26 mouse cellular contexts compared by ENCODE assay signal in the genomic region with DNA sequence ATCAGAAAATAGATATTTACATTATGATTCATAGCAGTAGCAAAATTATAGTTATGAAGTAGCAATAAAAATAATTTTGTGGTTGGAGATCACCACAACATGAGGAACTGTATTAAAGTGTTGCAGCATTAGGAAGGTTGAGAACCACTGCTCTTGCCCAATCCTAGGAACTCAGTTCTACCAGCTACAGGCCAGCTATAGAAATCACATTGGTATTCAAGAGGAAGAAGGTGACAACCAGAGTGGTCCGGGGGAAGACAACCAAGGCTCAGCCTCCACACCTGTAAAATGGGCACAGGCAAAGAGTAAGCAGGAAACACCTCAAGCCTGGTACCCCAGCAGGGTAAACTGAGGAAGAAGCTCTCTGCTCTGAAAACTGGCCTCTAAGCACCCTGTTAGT. TPM values are rescaled to one million over a fixed set of nuclear protein-coding genes. Genes with fewer than 3 reads are reported as not detected.
DNase-seq lines count a peak whose midpoint lies in the region; ATAC-seq lines count a peak whose summit lies in the region.
"Had no signal": no experiment of that assay in that cellular context is flagged by ENCODE, and none has a peak within 500 bp of the region (broad histone marks: within the 10 kb centered on the region; RNA-seq: fewer than 3 reads in every experiment).

No protein-coding gene starts in this region.

- H3K4me2 ChIP-seq in heart, embryonic 12.5 days, result no peak overlapping the region
- H3K4me2 ChIP-seq: embryonic facial prominence, embryonic 13.5 days; embryonic facial prominence, embryonic 15.5 days; forebrain, embryonic 13.5 days; forebrain, embryonic 15.5 days had no signal

- no peaks in the 10 kb centered on the region for H3K36me3 ChIP-seq in heart, embryonic 12.5 days
- H3K36me3 ChIP-seq: embryonic facial prominence, embryonic 13.5 days; embryonic facial prominence, embryonic 15.5 days; forebrain, embryonic 15.5 days; G1E had no signal

- H3K9ac ChIP-seq in heart, embryonic 12.5 days, result no peak overlapping the region
- H3K9ac ChIP-seq: embryonic facial prominence, embryonic 13.5 days; embryonic facial prominence, embryonic 15.5 days; forebrain, embryonic 13.5 days; forebrain, embryonic 15.5 days; forebrain, postnatal 0 days had no signal

- H3K27ac ChIP-seq in heart, embryonic 12.5 days (ENCODE audit: poor library complexity, severe bottlenecking), result no peak overlapping the region
- H3K27ac ChIP-seq: embryonic facial prominence, embryonic 13.5 days; embryonic facial prominence, embryonic 15.5 days; forebrain, embryonic 13.5 days; forebrain, embryonic 15.5 days had no signal

- H3K27me3 ChIP-seq in heart, embryonic 12.5 days (replicated peaks), result peaks cover 44% of the 10 kb centered on the region
- H3K27me3 ChIP-seq: forebrain, embryonic 13.5 days; forebrain, embryonic 15.5 days; Patski had no signal

- ATAC-seq in common myeloid progenitor, adult 5-6 weeks (replicated peaks; ENCODE audit: low read depth, poor library complexity, severe bottlenecking), result peak; percentile 57; the same call in 1 of the 2 replicates
- ATAC-seq in megakaryocyte, adult 5-6 weeks (ENCODE audit: poor library complexity, severe bottlenecking), result peak; percentile 84
- ATAC-seq in erythroid progenitor cell, adult 5-6 weeks (replicated peaks; ENCODE audit: low FRiP score, poor library complexity, severe bottlenecking), result no peak
- ATAC-seq in heart, embryonic 12.5 days (ENCODE audit: insufficient number of reproducible peaks, low FRiP score), result no peak
- ATAC-seq: activated CD4-positive, CD25-positive, alpha-beta regulatory T cell, adult 4 months; CD4-positive, CD25-positive, alpha-beta regulatory T cell, adult 4 months; forebrain, embryonic 13.5 days; forebrain, embryonic 15.5 days; forebrain, postnatal 0 days; Patski had no signal

- WGBS in heart, embryonic 12.5 days, result 79% methylated on average over 1 of the region's 1 CpGs

- no peaks in the 10 kb centered on the region for H3K9me3 ChIP-seq in heart, embryonic 12.5 days (replicated peaks)
- H3K9me3 ChIP-seq: embryonic facial prominence, embryonic 13.5 days; embryonic facial prominence, embryonic 15.5 days; forebrain, embryonic 13.5 days; forebrain, embryonic 15.5 days; G1E had no signal

- H3K4me1 ChIP-seq in heart, embryonic 12.5 days (replicated peaks), result no peaks in the 10 kb centered on the region
- H3K4me1 ChIP-seq: embryonic facial prominence, embryonic 13.5 days; embryonic facial prominence, embryonic 15.5 days; forebrain, embryonic 15.5 days had no signal

- H3K4me3 ChIP-seq in heart, embryonic 12.5 days, result no peak overlapping the region
- H3K4me3 ChIP-seq: embryonic facial prominence, embryonic 13.5 days; embryonic facial prominence, embryonic 15.5 days; erythroblast, embryonic 14.5 days; forebrain, embryonic 13.5 days; forebrain, embryonic 15.5 days had no signal

- no peak for DNase-seq in lung, postnatal 10 days
- DNase-seq: adrenal gland, adult 8-10 months; adrenal gland, postnatal 14 days; adrenal gland, postnatal 36 days; B cell, adult 2 months; cerebellum, adult 11-12 months; cerebellum, adult 2 months; cerebellum, adult 9-10 months; cerebellum, postnatal 10 days; cerebellum, postnatal 25 days; embryo, embryonic 11 days; forebrain, postnatal 0 days had no signal

RNA-seq across cellular contexts. Expression of a gene that starts 10.2 kb away (rescaled TPM):
- total RNA-seq in common myeloid progenitor, adult 5-6 weeks (2017), result 0.27 TPM in 1 of 2 replicates, not detected in the other
- total RNA-seq in megakaryocyte, adult 5-6 weeks (2015), result 0.96 and 1.1 TPM in 2 replicates
- total RNA-seq in megakaryocyte, adult 5-6 weeks (2017), result 0.40 and 2.9 TPM in 2 replicates
- total RNA-seq in erythroid progenitor cell, adult 5-6 weeks (2015; ENCODE audit: low replicate concordance), result 1.4 TPM in 1 of 2 replicates, not detected in the other
- total RNA-seq in erythroid progenitor cell, adult 5-6 weeks (2017; ENCODE audit: low replicate concordance), result not detected in 2 replicates
- 0.23 and 0.31 TPM in 2 replicates for polyA plus RNA-seq in heart, embryonic 12.5 days (2016; fragmentation: Nextera tagmentation; extraction: Ambion mirVana)
- total RNA-seq: adrenal gland, postnatal 14 days; CH12.LX; forebrain, postnatal 0 days; G1E had no signal
- polyA plus RNA-seq: G1E had no signal

RNA-seq across cellular contexts. Expression of a gene that starts 27.9 kb away (rescaled TPM):
- not detected in 2 replicates for total RNA-seq in common myeloid progenitor, adult 5-6 weeks (2017)
- total RNA-seq in megakaryocyte, adult 5-6 weeks (2015), result not detected in 2 replicates
- not detected in 2 replicates for total RNA-seq in megakaryocyte, adult 5-6 weeks (2017)
- total RNA-seq in erythroid progenitor cell, adult 5-6 weeks (2015; ENCODE audit: low replicate concordance), result not detected in 2 replicates
- not detected in 2 replicates for total RNA-seq in erythroid progenitor cell, adult 5-6 weeks (2017; ENCODE audit: low replicate concordance)
- polyA plus RNA-seq in heart, embryonic 12.5 days (2016; fragmentation: Nextera tagmentation; extraction: Ambion mirVana), result 0.60 and 1.0 TPM in 2 replicates
- total RNA-seq: CH12.LX, G1E had no signal
- polyA plus RNA-seq: activated CD4-positive, CD25-positive, alpha-beta regulatory T cell, adult 4 months; CD4-positive, CD25-positive, alpha-beta regulatory T cell, adult 4 months; erythroblast, embryonic 14.5 days; G1E; Patski had no signal

RNA-seq across cellular contexts. Expression of a gene that starts 46.0 kb away (rescaled TPM):
- 115 and 119 TPM in 2 replicates for total RNA-seq in common myeloid progenitor, adult 5-6 weeks (2017)
- total RNA-seq in megakaryocyte, adult 5-6 weeks (2015), result 60.9 and 70.4 TPM in 2 replicates
- 45.6 and 47.0 TPM in 2 replicates for total RNA-seq in megakaryocyte, adult 5-6 weeks (2017)
- total RNA-seq in erythroid progenitor cell, adult 5-6 weeks (2015; ENCODE audit: low replicate concordance), result 69.6 and 81.1 TPM in 2 replicates
- total RNA-seq in erythroid progenitor cell, adult 5-6 weeks (2017; ENCODE audit: low replicate concordance), result 47.7 and 48.9 TPM in 2 replicates
- polyA plus RNA-seq in heart, embryonic 12.5 days (2016; fragmentation: Nextera tagmentation; extraction: Ambion mirVana), result 7.0 and 7.7 TPM in 2 replicates

Comparison
In these comparisons a context has a peak if more than half of its experiments do, and no peak if none do; other contexts are left out.
1. ATAC-seq: peak in common myeloid progenitor, adult 5-6 weeks (single experiment) and megakaryocyte, adult 5-6 weeks (single experiment); none in erythroid progenitor cell, adult 5-6 weeks (single experiment) and heart, embryonic 12.5 days (single experiment).